Mouse (Mus musculus) liver, embryonic 14.5 days (tissue): ENCODE measurements around the gene Pdcd2l.

Source experiments
- CTCF ChIP-seq: IDR thresholded peaks from 2 replicates; pipeline ENCODE4 v1.5.1; 2016; ENCODE audit warnings: antibody characterized with exemption, low read depth, control low read depth
- EP300 ChIP-seq: IDR thresholded peaks from 2 replicates; pipeline ENCODE4 v1.6.1; 2016; ENCODE audit warnings: antibody characterized with exemption, low read depth

GRCm38 (mm10) chr7:34189376-34189989 lies 7.0 kb downstream of the Pdcd2l start:
- no peak for TF ChIP-seq CTCF
- no peak for TF ChIP-seq EP300
